Comparison of ENCODE assay signal across 17 mouse cellular contexts in the genomic region with DNA sequence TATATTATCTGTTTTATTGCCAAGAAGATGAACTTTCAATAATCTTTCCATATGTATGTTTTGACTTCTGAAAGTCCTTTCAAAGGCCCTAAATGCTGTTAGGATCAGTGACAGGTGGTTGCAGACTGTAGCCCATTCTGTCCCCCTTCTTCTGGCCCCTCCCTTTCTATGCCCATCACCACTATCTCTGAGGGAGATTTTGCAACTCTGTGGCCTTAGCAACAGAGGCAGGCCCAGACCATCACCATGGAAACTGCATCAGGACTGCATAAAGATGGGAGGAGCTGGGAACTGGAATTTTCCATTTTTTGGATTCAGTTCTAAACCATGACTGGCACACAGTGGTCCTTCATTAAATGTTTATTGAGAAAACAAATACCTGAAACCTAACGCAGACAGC.
A peak's percentile ranks its signal among the peaks of the same experiment; 100 is the strongest.
DNase-seq lines count a peak whose midpoint lies in the region; ATAC-seq and TF ChIP-seq lines count a peak whose summit lies in the region.
"Had no signal": no experiment of that assay in that cellular context is flagged by ENCODE, and none has a peak within 500 bp of the region (broad histone marks: within the 10 kb centered on the region; RNA-seq: fewer than 3 reads in every experiment).

No protein-coding gene starts in this region.

- H3K4me2 ChIP-seq in forebrain, embryonic 12.5 days, result no peak overlapping the region
- H3K4me2 ChIP-seq in hindbrain, embryonic 16.5 days (ENCODE audit: low read length), result no peak overlapping the region
- H3K4me2 ChIP-seq in midbrain, postnatal 0 days (ENCODE audit: low read depth, low read length, poor library complexity, severe bottlenecking), result no peak overlapping the region
- H3K4me2 ChIP-seq: intestine, embryonic 15.5 days; neural tube, embryonic 12.5 days had no signal

- H3K36me3 ChIP-seq in forebrain, embryonic 12.5 days (replicated peaks), result no peaks in the 10 kb centered on the region
- H3K36me3 ChIP-seq in hindbrain, embryonic 16.5 days (ENCODE audit: control insufficient read depth, insufficient read depth, low read length), result no peaks in the 10 kb centered on the region
- H3K36me3 ChIP-seq in midbrain, postnatal 0 days (ENCODE audit: insufficient read depth, low read length), result no peaks in the 10 kb centered on the region
- H3K36me3 ChIP-seq: intestine, embryonic 15.5 days; neural tube, embryonic 12.5 days had no signal

- H3K4me1 ChIP-seq in forebrain, embryonic 12.5 days, result peaks cover 21% of the 10 kb centered on the region
- peaks cover 2% of the 10 kb centered on the region; the same call in 1 of the 2 replicates for H3K4me1 ChIP-seq in hindbrain, embryonic 16.5 days (ENCODE audit: control insufficient read depth, insufficient read depth, low read depth, low read length)
- 0 out of 2 replicates have a peak, but pooled peaks cover 10% of the 10 kb centered on the region for H3K4me1 ChIP-seq in midbrain, postnatal 0 days (ENCODE audit: insufficient read depth, low read length)
- H3K4me1 ChIP-seq: intestine, embryonic 15.5 days; megakaryocyte, embryonic 14.5 days; neural tube, embryonic 12.5 days had no signal

- no peak overlapping the region for H3K27ac ChIP-seq in forebrain, embryonic 12.5 days
- no peak overlapping the region for H3K27ac ChIP-seq in hindbrain, embryonic 16.5 days (ENCODE audit: low read depth, low read length)
- peak overlapping the region; percentile 59; the same call in 1 of the 2 replicates for H3K27ac ChIP-seq in midbrain, postnatal 0 days (ENCODE audit: low read depth, low read length)
- H3K27ac ChIP-seq: intestine, embryonic 15.5 days; kidney, postnatal 0 days; neural tube, embryonic 12.5 days had no signal

- WGBS in forebrain, embryonic 12.5 days, result 80% methylated on average over 1 of the region's 1 CpGs
- WGBS in hindbrain, embryonic 16.5 days, result 50% methylated on average over 1 of the region's 1 CpGs
- 36% methylated on average over 1 of the region's 1 CpGs for WGBS in midbrain, postnatal 0 days

- H3K27me3 ChIP-seq in forebrain, embryonic 12.5 days, result no peaks in the 10 kb centered on the region
- H3K27me3 ChIP-seq in hindbrain, embryonic 16.5 days (replicated peaks; ENCODE audit: control insufficient read depth, insufficient read depth, low read length), result no peaks in the 10 kb centered on the region
- no peaks in the 10 kb centered on the region for H3K27me3 ChIP-seq in midbrain, postnatal 0 days (ENCODE audit: insufficient read depth, low read length)
- H3K27me3 ChIP-seq: intestine, embryonic 15.5 days; megakaryocyte, embryonic 14.5 days; neural tube, embryonic 12.5 days had no signal

- no peak overlapping the region for H3K4me3 ChIP-seq in forebrain, embryonic 12.5 days (replicated peaks)
- H3K4me3 ChIP-seq in hindbrain, embryonic 16.5 days (ENCODE audit: low read length), result no peak overlapping the region
- no peak overlapping the region for H3K4me3 ChIP-seq in midbrain, postnatal 0 days (ENCODE audit: low read depth, low read length)
- H3K4me3 ChIP-seq: intestine, embryonic 15.5 days; megakaryocyte, embryonic 14.5 days; neural tube, embryonic 12.5 days had no signal

- DNase-seq in layer of hippocampus, adult 18-20 months (ENCODE audit: low spot score in 2 of 2), result peak; percentile 18 to 55
- no peak for DNase-seq in layer of hippocampus, postnatal 25 days (ENCODE audit: extremely low spot score in 1 of 2, low spot score in 1 of 2)
- peak; percentile 81 for DNase-seq in midbrain, postnatal 0 days (ENCODE audit: low spot score)
- no peak for DNase-seq in adrenal gland, adult (ENCODE audit: inconsistent age in 2 of 2, low spot score in 1 of 2)
- no peak for DNase-seq in kidney, adult 18-20 months
- no peak for DNase-seq in kidney, postnatal 14 days
- DNase-seq: adrenal gland, postnatal 25 days; B cell, adult 2 months; cerebellum, adult 11-12 months; right cerebral cortex, postnatal 14 days; thymus, adult 2 months had no signal

- no peaks in the 10 kb centered on the region for H3K9me3 ChIP-seq in forebrain, embryonic 12.5 days
- no peaks in the 10 kb centered on the region for H3K9me3 ChIP-seq in hindbrain, embryonic 16.5 days (ENCODE audit: control insufficient read depth, low read length)
- no peaks in the 10 kb centered on the region for H3K9me3 ChIP-seq in midbrain, postnatal 0 days (ENCODE audit: low read length)
- H3K9me3 ChIP-seq: intestine, embryonic 15.5 days; neural tube, embryonic 12.5 days had no signal

- no peak overlapping the region for H3K9ac ChIP-seq in forebrain, embryonic 12.5 days
- H3K9ac ChIP-seq in hindbrain, embryonic 16.5 days (ENCODE audit: low read depth, low read length), result no peak overlapping the region
- H3K9ac ChIP-seq in midbrain, postnatal 0 days (replicated peaks; ENCODE audit: low read length, poor library complexity, severe bottlenecking), result no peak overlapping the region
- H3K9ac ChIP-seq: intestine, embryonic 15.5 days; neural tube, embryonic 12.5 days had no signal

- peak; percentile 82 for ATAC-seq in forebrain, embryonic 12.5 days (ENCODE audit: low FRiP score)
- peak; percentile 78 for ATAC-seq in hindbrain, embryonic 16.5 days
- peak; percentile 88 for ATAC-seq in midbrain, postnatal 0 days (ENCODE audit: low FRiP score)
- ATAC-seq: intestine, embryonic 15.5 days had no signal

- TF ChIP-seq CTCF in midbrain, postnatal 0 days (IDR thresholded peaks at IDR 0.05), result no peak

Comparison
In these comparisons a context has a peak if more than half of its experiments do, and no peak if none do; other contexts are left out.
1. DNase-seq: peak in layer of hippocampus, adult 18-20 months (2 of 2) and midbrain, postnatal 0 days (single experiment); none in layer of hippocampus, postnatal 25 days (0 of 2), adrenal gland, adult (0 of 2), kidney, adult 18-20 months (single experiment) and kidney, postnatal 14 days (single experiment).
2. Peak in every context shown above with its lines, with median percentiles within 50 percentile points of each other: ATAC-seq.